Mouse (Mus musculus) bone marrow, adult 2 months (tissue): ENCODE data around the gene Lgals4. TPM values are rescaled to one million over a fixed set of nuclear protein-coding genes. Genes with fewer than 3 reads are reported as not detected.
A peak's percentile ranks its signal among the peaks of the same experiment; 100 is the strongest.

Source experiments
- H3K27ac ChIP-seq: fragments of 200-500 bp; 2 replicates; pipeline ENCODE4 v1.5.1; 2012; ENCODE audit warnings: low read depth, mild to moderate bottlenecking, control low read depth, inconsistent platforms, low read length; ENCODE audit not compliant: control insufficient read depth, poor library complexity, insufficient read depth
- H3K4me1 ChIP-seq: fragments of 200-500 bp; 2 replicates; pipeline ENCODE4 v1.6.1; 2011; ENCODE audit warnings: low read length; ENCODE audit not compliant: control insufficient read depth, insufficient read depth
- H3K4me3 ChIP-seq: fragments of 200-500 bp; replicated peaks from 2 replicates; pipeline ENCODE3; 2011; ENCODE audit warnings: mild to moderate bottlenecking, low read depth, low read length, control low read depth; ENCODE audit not compliant: control insufficient read depth
- CTCF ChIP-seq: fragments of 200-500 bp; IDR thresholded peaks from 2 replicates; pipeline ENCODE4 v1.5.1; 2011; ENCODE audit warnings: low read length, control low read depth; ENCODE audit not compliant: control insufficient read depth, insufficient read depth
- POLR2A ChIP-seq: fragments of 200-500 bp; IDR thresholded peaks from 2 replicates; pipeline ENCODE4 v1.6.1; 2011; ENCODE audit warnings: low read depth, mild to moderate bottlenecking, control low read depth, low read length, borderline replicate concordance; ENCODE audit not compliant: control insufficient read depth
- WGBS: fragments of 180-500 bp; shearing (Covaris S2); methylation state at CpG from one replicate; pipeline ENCODE4 v1.1.7; 2018; 5-methylcytosine and 5-hydroxymethylcytosine counted together
- polyA plus RNA-seq: library from polyadenylated mRNA; stranded (reverse); fragments of >200 nt; gene quantifications from 2 replicates; pipeline ENCODE4 v1.2.4, GENCODE M21; 2011; ENCODE audit warnings: low replicate concordance; ENCODE audit not compliant: missing spikeins, insufficient read depth, insufficient read length

The Lgals4 gene
- polyA plus RNA-seq, 1 experiment = 67.1 TPM

DNA sequence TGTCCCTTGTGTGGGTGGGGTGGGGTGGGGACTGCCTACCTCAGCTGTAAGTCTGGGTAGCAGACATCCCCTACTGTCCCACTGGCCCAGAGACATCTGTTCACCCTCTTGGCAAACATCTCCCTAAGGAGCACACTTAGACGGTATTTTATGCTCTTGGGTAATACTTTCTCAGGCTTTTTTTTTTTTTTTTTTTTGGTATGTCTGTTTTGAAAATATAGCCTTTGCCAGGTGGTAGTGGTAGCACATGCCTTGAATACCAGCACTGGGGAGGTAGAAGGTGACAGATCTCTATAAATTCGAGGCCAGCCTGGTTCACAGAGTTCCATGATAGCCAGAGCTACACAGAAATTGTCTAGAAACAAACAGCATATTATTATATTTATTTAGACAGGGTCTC, 9.7 kb upstream of the Lgals4 start:
- H3K27ac ChIP-seq = no peak overlapping the region
- 29% methylated on average over 2 of the region's 2 CpGs for WGBS
- peaks cover 2% of the 10 kb centered on the region; the same call in 1 of the 2 replicates for H3K4me1 ChIP-seq
- H3K4me3 ChIP-seq = no peak overlapping the region
- TF ChIP-seq POLR2A = no peak
- TF ChIP-seq CTCF = no peak

DNA sequence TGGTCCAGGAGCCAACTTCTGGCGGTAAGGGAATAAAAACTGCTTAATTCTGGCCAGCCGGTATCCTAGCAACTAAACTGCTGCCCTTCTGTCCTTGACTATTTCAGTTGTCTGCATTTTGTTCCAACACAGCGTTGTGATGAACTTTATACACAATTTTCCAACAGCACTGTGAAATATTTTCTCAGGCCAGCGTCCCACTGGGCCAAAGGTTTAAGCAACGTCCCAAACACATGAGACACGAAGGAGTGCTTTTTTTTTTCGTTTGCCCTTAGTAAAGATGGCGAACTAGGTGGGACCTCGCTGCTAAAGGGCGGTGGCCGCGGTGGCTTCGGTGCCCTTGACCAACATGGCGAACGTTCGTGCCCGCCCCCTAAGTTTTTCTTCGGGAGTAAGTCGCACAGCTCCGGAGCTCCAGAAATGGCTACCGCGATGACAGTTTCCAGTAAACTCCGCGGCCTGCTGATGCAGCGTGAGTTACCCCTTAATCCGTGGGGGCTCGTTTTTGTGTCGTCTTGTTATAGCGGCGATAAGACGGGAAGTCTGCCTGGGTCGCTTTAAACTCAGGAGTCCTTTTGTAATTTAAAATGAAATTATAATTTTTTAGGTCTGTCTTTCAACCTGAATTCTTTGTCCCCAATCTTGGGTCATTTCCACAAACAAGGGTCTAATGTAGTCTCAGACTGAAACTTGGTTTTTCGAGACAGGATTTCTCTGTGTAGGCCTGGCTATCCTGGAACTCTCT, 8.5 kb upstream of the Lgals4 start, which contains the start of gene Ech1:
Ech1 (plus strand) TSS at position 277 of the 745 bp plus-strand sequence.
- no peak for TF ChIP-seq CTCF
- peak; percentile 63; the same call in 1 of the 2 replicates for TF ChIP-seq POLR2A
- H3K4me1 ChIP-seq = peaks cover 2% of the 10 kb centered on the region; the same call in 1 of the 2 replicates
- WGBS = 1% methylated on average over 33 of the region's 33 CpGs

DNA sequence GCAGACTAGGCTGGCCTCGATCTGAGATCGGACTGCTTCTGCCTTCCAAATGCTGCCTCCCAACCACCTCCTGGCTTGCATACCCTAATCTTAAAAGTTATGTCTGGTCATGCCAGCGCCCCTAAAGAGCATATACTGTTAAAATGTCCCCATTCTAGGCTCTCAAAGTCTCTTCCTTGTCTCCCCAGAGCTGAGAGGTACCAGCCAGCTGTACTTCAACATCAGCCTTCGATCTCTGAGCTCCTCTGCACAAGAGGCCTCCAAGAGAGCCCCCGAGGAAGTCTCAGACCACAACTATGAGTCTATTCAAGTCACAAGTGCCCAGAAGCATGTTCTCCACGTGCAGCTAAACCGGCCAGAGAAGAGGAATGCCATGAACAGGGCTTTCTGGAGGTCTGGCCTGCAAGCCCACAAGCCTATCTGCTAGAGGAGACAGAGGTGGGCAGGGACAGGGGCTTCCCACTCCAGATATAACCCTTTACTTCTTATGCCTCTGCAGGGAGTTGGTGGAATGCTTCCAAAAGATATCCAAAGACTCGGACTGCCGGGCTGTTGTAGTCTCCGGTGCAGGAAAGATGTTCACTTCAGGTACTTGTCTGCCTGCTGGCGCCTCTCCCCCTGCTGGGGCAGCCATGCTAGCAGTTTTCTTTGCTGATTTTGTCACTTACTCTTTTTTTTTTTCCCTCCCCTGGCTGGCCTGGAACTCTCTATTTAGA, 7.8 kb upstream of the Lgals4 start:
- H3K4me1 ChIP-seq = no peaks in the 10 kb centered on the region; the same call in 1 of the 2 replicates
- WGBS = 24% methylated on average over 11 of the region's 11 CpGs

More for the DNA sequence above, 8.5 kb upstream of the Lgals4 start, which contains the start of gene Ech1:
- H3K4me3 ChIP-seq = peak within 1 kb of the TSS; percentile 84
- peak within 1 kb of the TSS; percentile 73 for H3K27ac ChIP-seq

DNA sequence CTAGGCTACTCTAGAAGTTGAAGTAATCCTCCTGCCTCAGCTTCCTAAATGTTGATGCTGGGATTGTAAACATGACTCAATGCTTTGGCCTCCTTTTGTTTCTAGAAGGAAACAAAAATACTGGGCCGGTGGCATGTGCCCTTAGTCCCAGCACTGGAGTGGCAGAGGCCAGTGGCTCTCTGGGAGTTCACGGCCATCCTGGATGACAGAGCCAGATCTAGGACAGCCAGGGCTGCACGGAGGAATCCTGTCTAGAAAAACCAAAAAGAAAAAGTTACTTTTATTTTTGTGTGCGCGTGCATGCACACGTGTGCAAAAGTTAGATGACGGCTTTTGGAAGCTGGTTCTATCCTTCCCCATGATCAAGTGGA, 7.3 kb upstream of the Lgals4 start:
- WGBS = 85% methylated on average over 7 of the region's 7 CpGs
- no peak overlapping the region for H3K4me3 ChIP-seq
- no peak for TF ChIP-seq POLR2A
- TF ChIP-seq CTCF = no peak
- H3K27ac ChIP-seq = peak overlapping the region; percentile 20; the same call in 1 of the 2 replicates
- H3K4me1 ChIP-seq = peaks cover 1% of the 10 kb centered on the region; the same call in 1 of the 2 replicates

More for the DNA sequence above, 7.8 kb upstream of the Lgals4 start:
- H3K27ac ChIP-seq = peak overlapping the region; percentile 73
- TF ChIP-seq CTCF (no peak), POLR2A (no peak)
- peak overlapping the region; percentile 84 for H3K4me3 ChIP-seq

DNA sequence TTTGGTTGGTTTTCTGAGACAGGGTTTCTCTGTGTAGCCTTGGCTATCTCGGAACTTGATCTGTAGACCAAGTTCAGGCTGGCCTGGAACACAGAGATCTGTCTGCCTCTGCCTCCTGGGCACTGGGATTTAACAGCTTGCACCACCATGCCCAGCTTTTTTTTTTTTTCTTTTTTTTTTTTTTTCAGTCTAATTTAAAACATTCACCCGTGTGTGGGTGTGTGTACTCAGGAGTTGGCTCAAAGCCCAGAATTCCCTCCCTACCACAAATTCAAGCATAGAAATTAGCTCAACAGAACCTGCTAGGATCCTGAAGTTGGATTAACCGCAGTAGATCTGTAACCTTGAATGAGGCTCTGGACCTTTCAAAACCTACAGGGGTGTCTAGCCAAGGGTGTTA, 6.3 kb upstream of the Lgals4 start:
- Histone ChIP-seq H3K4me3 (no peak overlapping the region), H3K4me1 (peaks cover 8% of the 10 kb centered on the region; the same call in 1 of the 2 replicates), H3K27ac (no peak overlapping the region)
- TF ChIP-seq CTCF (no peak), POLR2A (no peak)
- 67% methylated on average over 3 of the region's 3 CpGs for WGBS

DNA sequence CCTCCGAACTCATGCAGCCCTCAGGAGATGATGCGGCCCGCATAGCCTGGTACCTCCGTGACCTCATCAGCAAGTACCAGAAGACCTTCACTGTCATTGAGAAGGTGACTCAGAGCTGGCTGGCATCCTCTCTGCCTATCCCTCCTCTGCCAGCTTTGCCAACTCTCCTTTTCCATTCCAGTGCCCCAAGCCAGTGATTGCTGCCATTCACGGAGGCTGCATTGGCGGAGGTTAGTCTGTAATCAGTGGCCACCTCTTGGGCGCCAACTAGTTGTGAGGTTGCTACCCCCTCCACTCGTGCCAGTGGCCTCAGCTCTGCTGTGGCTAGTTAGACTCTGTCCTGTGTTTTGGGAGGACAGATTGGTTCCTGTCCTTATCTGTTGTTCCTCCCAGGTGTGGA, 3.8 kb upstream of the Lgals4 start:
- no peak for TF ChIP-seq CTCF
- no peak for TF ChIP-seq POLR2A
- WGBS = 88% methylated on average over 8 of the region's 8 CpGs
- peaks cover 8% of the 10 kb centered on the region for H3K4me1 ChIP-seq
- no peak overlapping the region for H3K4me3 ChIP-seq
- no peak overlapping the region for H3K27ac ChIP-seq

GRCm38 (mm10) chr7:28830981-28831380, 2.7 kb upstream of the Lgals4 start:
- peaks cover 8% of the 10 kb centered on the region for H3K4me1 ChIP-seq
- WGBS = 87% methylated on average over 5 of the region's 5 CpGs
- no peak overlapping the region for H3K27ac ChIP-seq
- no peak for TF ChIP-seq CTCF
- no peak for TF ChIP-seq POLR2A
- H3K4me3 ChIP-seq = no peak overlapping the region

DNA sequence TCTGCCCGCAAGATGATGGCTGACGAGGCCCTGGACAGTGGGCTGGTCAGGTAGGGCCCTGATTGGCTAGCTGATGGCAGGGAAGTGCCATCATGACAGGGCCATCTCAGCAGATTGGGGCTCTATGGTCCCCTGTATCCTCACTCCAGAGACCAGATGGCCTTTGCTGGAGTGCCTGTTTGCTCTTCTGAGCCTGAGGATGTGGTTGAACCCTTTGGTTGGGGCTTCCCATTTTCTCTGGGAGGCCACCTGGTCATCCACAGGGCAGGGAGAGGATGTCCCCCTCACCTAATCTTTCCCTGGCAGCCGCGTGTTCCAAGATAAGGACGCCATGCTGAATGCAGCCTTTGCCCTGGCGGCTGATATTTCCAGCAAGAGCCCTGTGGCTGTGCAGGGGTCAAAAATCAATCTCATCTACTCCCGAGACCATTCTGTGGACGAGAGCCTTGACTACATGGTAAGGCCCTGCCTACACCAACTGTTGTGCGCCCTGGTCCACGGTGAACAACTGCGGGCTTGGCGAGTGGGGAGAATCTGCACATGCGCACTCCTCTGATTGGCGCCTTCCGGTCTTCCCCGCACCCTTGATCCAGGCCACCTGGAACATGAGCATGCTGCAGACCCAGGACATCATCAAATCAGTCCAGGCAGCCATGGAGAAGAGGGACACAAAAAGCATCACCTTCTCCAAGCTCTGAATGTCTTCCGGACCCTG, 2.1 kb upstream of the Lgals4 start:
- H3K4me1 ChIP-seq = peaks cover 8% of the 10 kb centered on the region
- H3K27ac ChIP-seq = peak overlapping the region; percentile 65
- no peak overlapping the region for H3K4me3 ChIP-seq
- whole genome bisulfite sequencing = 82% methylated on average over 17 of the region's 17 CpGs
- TF ChIP-seq POLR2A = no peak
- no peak for TF ChIP-seq CTCF
